Mouse (Mus musculus) bone marrow macrophage, adult 2 months (primary cell): ENCODE measurements around the gene Fam227a.

Experiments
- CTCF ChIP-seq: IDR thresholded peaks from 2 replicates; pipeline ENCODE4 v1.5.1; 2012; ENCODE audit warnings: low read depth, mild to moderate bottlenecking, low read length, moderate library complexity
- POLR2A ChIP-seq: IDR thresholded peaks from 2 replicates; pipeline ENCODE4 v1.6.1; 2012; ENCODE audit warnings: mild to moderate bottlenecking, low read depth, low read length, borderline replicate concordance

GRCm38 (mm10) chr15:79616729-79617128 is 42.0 kb downstream of the Fam227a start:
- TF ChIP-seq POLR2A (no peak), CTCF (no peak)
